In genomic region chr12:30467186-30467585, GRCm38 (mm10) we compare ENCODE assay signal across 25 mouse cellular contexts.
DNase-seq lines count a peak whose midpoint lies in the region; ATAC-seq and TF ChIP-seq lines count a peak whose summit lies in the region.
"Had no signal": no experiment of that assay in that cellular context is flagged by ENCODE, and none has a peak within 500 bp of the region (broad histone marks: within the 10 kb centered on the region; RNA-seq: fewer than 3 reads in every experiment).

No protein-coding gene starts in this region.

- no peak for ATAC-seq in heart, embryonic 11.5 days (replicated peaks; ENCODE audit: insufficient number of reproducible peaks, low FRiP score, low TSS enrichment)
- ATAC-seq in heart, embryonic 16.5 days (replicated peaks; ENCODE audit: extremely low read depth, insufficient read depth, low FRiP score) = peak; percentile 70; the same call in 1 of the 2 replicates
- ATAC-seq: forebrain, embryonic 14.5 days had no signal

- H3K9me3 ChIP-seq in heart, embryonic 11.5 days (replicated peaks; ENCODE audit: control insufficient read depth, low read length) = no peaks in the 10 kb centered on the region
- H3K9me3 ChIP-seq in heart, embryonic 16.5 days (replicated peaks; ENCODE audit: control insufficient read depth, low read length) = no peaks in the 10 kb centered on the region
- H3K9me3 ChIP-seq: hindbrain, embryonic 15.5 days; limb, embryonic 15.5 days; neural tube, embryonic 12.5 days had no signal

- no peaks in the 10 kb centered on the region for H3K36me3 ChIP-seq in heart, embryonic 11.5 days (ENCODE audit: control insufficient read depth, insufficient read depth, low read length)
- no peaks in the 10 kb centered on the region for H3K36me3 ChIP-seq in heart, embryonic 16.5 days (ENCODE audit: control insufficient read depth, insufficient read depth)
- H3K36me3 ChIP-seq: hindbrain, embryonic 15.5 days; limb, embryonic 15.5 days; neural tube, embryonic 12.5 days had no signal

- no peak overlapping the region for H3K27ac ChIP-seq in heart, embryonic 11.5 days (ENCODE audit: low read depth, low read length)
- H3K27ac ChIP-seq in heart, embryonic 16.5 days (ENCODE audit: low read length) = no peak overlapping the region
- H3K27ac ChIP-seq: hindbrain, embryonic 15.5 days; kidney, postnatal 0 days; limb, embryonic 15.5 days; liver, embryonic 14.5 days; neural tube, embryonic 12.5 days had no signal

- no peaks in the 10 kb centered on the region; the same call in 1 of the 2 replicates for H3K4me1 ChIP-seq in heart, embryonic 11.5 days (ENCODE audit: control insufficient read depth, insufficient read depth, low read length)
- no peaks in the 10 kb centered on the region for H3K4me1 ChIP-seq in heart, embryonic 16.5 days (ENCODE audit: control insufficient read depth, insufficient read depth, low read length)
- H3K4me1 ChIP-seq: hindbrain, embryonic 15.5 days; limb, embryonic 15.5 days; megakaryocyte, embryonic 14.5 days; neural tube, embryonic 12.5 days had no signal

- DNase-seq in heart, adult 11 months = peak; percentile 94
- DNase-seq in A20 (ENCODE audit: low read depth, low spot score) = peak; percentile 22
- DNase-seq in brain, embryonic 14.5 days (ENCODE audit: low read depth) = peak; percentile 16
- DNase-seq in left cerebral cortex, postnatal 25 days (ENCODE audit: low spot score in 2 of 2) = no peak
- no peak for DNase-seq in spleen, postnatal 4 days (ENCODE audit: low spot score in 2 of 2)
- DNase-seq in urinary bladder, adult 2 months (ENCODE audit: low spot score) = no peak
- DNase-seq: adrenal gland, adult 2 months; B cell, adult 2 months; cerebellum, adult 8-10 months; kidney, adult 2 months; layer of hippocampus, adult 9-11 months; left cerebral cortex, postnatal 4 days; lung, embryonic 14.5 days; lung, postnatal 36 days; thymus, adult 18-20 months; thymus, postnatal 36 days had no signal

- no peak for TF ChIP-seq POLR2A in brain, embryonic 14.5 days (IDR thresholded peaks at IDR 0.05; ENCODE audit: borderline replicate concordance, extremely low read depth, insufficient read depth, insufficient read length, poor library complexity, severe bottlenecking)

- H3K4me2 ChIP-seq in heart, embryonic 11.5 days = no peak overlapping the region
- no peak overlapping the region for H3K4me2 ChIP-seq in heart, embryonic 16.5 days (ENCODE audit: low read depth, low read length)
- H3K4me2 ChIP-seq: hindbrain, embryonic 15.5 days; limb, embryonic 15.5 days; lung, embryonic 14.5 days; neural tube, embryonic 12.5 days had no signal

- intact Hi-C loops in left cerebral cortex, postnatal 25 days (cut with DNase I) = no loop called here

- H3K9ac ChIP-seq in heart, embryonic 11.5 days (ENCODE audit: low read depth, low read length) = no peak overlapping the region
- no peak overlapping the region for H3K9ac ChIP-seq in heart, embryonic 16.5 days (ENCODE audit: low read length)
- H3K9ac ChIP-seq: hindbrain, embryonic 15.5 days; limb, embryonic 15.5 days; liver, embryonic 14.5 days; lung, embryonic 14.5 days; neural tube, embryonic 12.5 days had no signal

- TF ChIP-seq CTCF in brain, embryonic 14.5 days (IDR thresholded peaks at IDR 0.05; ENCODE audit: borderline replicate concordance, extremely low read depth, insufficient read depth, insufficient read length) = no peak

- no peaks in the 10 kb centered on the region for H3K27me3 ChIP-seq in heart, embryonic 11.5 days (ENCODE audit: control insufficient read depth, insufficient read depth, low read length)
- no peaks in the 10 kb centered on the region for H3K27me3 ChIP-seq in heart, embryonic 16.5 days (ENCODE audit: control insufficient read depth, insufficient read depth, low read length)
- H3K27me3 ChIP-seq: hindbrain, embryonic 15.5 days; limb, embryonic 15.5 days; megakaryocyte, embryonic 14.5 days; neural tube, embryonic 12.5 days had no signal

- no peak overlapping the region for H3K4me3 ChIP-seq in heart, embryonic 11.5 days (ENCODE audit: low read depth, low read length)
- H3K4me3 ChIP-seq in heart, embryonic 16.5 days (ENCODE audit: low read length) = no peak overlapping the region
- H3K4me3 ChIP-seq: hindbrain, embryonic 15.5 days; limb, embryonic 15.5 days; megakaryocyte, embryonic 14.5 days; neural tube, embryonic 12.5 days had no signal

- 44% methylated on average over 7 of the region's 7 CpGs for WGBS in heart, embryonic 11.5 days (ENCODE audit: insufficient replicate concordance)
- WGBS in heart, embryonic 16.5 days = 39% methylated on average over 7 of the region's 7 CpGs

Comparison
In these comparisons a context has a peak if more than half of its experiments do, and no peak if none do; other contexts are left out.
1. DNase-seq: peak in heart, adult 11 months (single experiment), A20 (single experiment) and brain, embryonic 14.5 days (single experiment); none in left cerebral cortex, postnatal 25 days (0 of 2), spleen, postnatal 4 days (0 of 2) and urinary bladder, adult 2 months (single experiment).